Mouse (Mus musculus) liver, postnatal 0 days (tissue): ENCODE measurements around the gene Chrm5.
"Not testable (repeated sequence)": the region's sequence is repeated elsewhere in the genome, so short reads cannot be mapped to it uniquely, and the experiment has no call there.

Experiments used
- CTCF ChIP-seq: sonication (generic); IDR thresholded peaks from 2 replicates; pipeline ENCODE4 v1.5.1; 2016; ENCODE audit warnings: antibody characterized with exemption, low read depth
- EP300 ChIP-seq: IDR thresholded peaks from 2 replicates; pipeline ENCODE4 v1.6.1; 2016; ENCODE audit warnings: antibody characterized with exemption, low read depth, mild to moderate bottlenecking

DNA sequence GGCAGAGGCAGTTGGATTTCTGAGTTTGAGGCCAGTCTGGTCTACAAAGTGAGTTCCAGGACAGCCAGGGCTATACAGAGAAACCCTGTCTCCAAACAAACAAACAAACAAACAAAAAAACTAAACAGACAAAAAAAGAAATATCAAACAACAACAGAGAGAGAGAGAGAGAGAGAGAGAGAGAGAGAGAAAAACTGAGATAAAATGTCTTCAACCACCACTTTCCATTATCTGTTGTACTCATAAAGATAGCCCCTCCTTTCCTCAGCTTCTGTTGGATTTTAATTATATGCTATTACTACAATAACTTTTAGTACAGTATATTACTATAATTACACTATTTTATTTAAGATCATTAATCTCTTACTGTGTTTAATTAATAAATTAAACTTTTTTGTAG is 28.1 kb downstream of the Chrm5 start:
- not testable (repeated sequence) for TF ChIP-seq CTCF, EP300
